8 mouse cellular contexts compared by ENCODE assay signal in genomic region chr9:22143108-22144037, GRCm38 (mm10). TPM values are rescaled to one million over a fixed set of nuclear protein-coding genes. Genes with fewer than 3 reads are reported as not detected.
A peak's percentile ranks its signal among the peaks of the same experiment; 100 is the strongest.
DNase-seq lines count a peak whose midpoint lies in the region; ATAC-seq and TF ChIP-seq lines count a peak whose summit lies in the region.

No protein-coding gene starts in this region.

- H3K27me3 ChIP-seq in MEL (ENCODE audit: control insufficient read depth in 1 of 2, insufficient read depth in 2 of 2, low read length in 2 of 2): no peaks in the 10 kb centered on the region
- H3K27me3 ChIP-seq in forebrain, embryonic 15.5 days: no peaks in the 10 kb centered on the region
- no peaks in the 10 kb centered on the region for H3K27me3 ChIP-seq in hindbrain, embryonic 14.5 days (ENCODE audit: control insufficient read depth, insufficient read depth, low read length)

- DNase-seq in MEL (ENCODE audit: low read depth, low spot score): peak; percentile 99
- peak; percentile 92 for DNase-seq in hindbrain, embryonic 14.5 days (ENCODE audit: low spot score)
- DNase-seq in layer of hippocampus, postnatal 25 days (ENCODE audit: extremely low spot score in 1 of 2, low spot score in 1 of 2): peak; percentile 83 to 98
- peak; percentile 88 for DNase-seq in lung, postnatal 25 days (ENCODE audit: low spot score)
- peak; percentile 88 for DNase-seq in retina, postnatal 1 day
- DNase-seq in thymus, postnatal 36 days: peak; percentile 84 to 89

- no peak for TF ChIP-seq POLR2A in MEL (IDR thresholded peaks at IDR 0.05; ENCODE audit: control insufficient read depth in 1 of 2, insufficient read depth in 1 of 2, low read depth in 1 of 2, low read length in 2 of 2, poor library complexity in 1 of 2)

- H3K4me2 ChIP-seq in forebrain, embryonic 15.5 days (replicated peaks): no peak overlapping the region
- no peak overlapping the region for H3K4me2 ChIP-seq in hindbrain, embryonic 14.5 days (replicated peaks)

- H3K79me2 ChIP-seq in MEL (ENCODE audit: control insufficient read depth, insufficient read depth, low read length, poor library complexity): no peaks in the 10 kb centered on the region

- peak overlapping the region; percentile 9 for H3K9ac ChIP-seq in MEL (ENCODE audit: control insufficient read depth, low read depth, low read length, poor library complexity, severe bottlenecking)
- H3K9ac ChIP-seq in forebrain, embryonic 15.5 days (replicated peaks): no peak overlapping the region
- no peak overlapping the region for H3K9ac ChIP-seq in hindbrain, embryonic 14.5 days

- TF ChIP-seq CTCF in MEL (IDR thresholded peaks at IDR 0.05 in 2 of 3, conservative IDR thresholded peaks at IDR 0.05 in 1 of 3; ENCODE audit: control insufficient read depth in 1 of 3, insufficient read depth in 1 of 3, low read depth in 2 of 3, low read length in 3 of 3, poor library complexity in 1 of 3, severe bottlenecking in 1 of 3): peak; percentile 100; a peak in 5 of 6 replicates

- no peaks in the 10 kb centered on the region for H3K9me3 ChIP-seq in MEL (replicated peaks; ENCODE audit: insufficient read depth, low read length)
- H3K9me3 ChIP-seq in forebrain, embryonic 15.5 days: no peaks in the 10 kb centered on the region
- H3K9me3 ChIP-seq in hindbrain, embryonic 14.5 days (ENCODE audit: control insufficient read depth, low read length): no peaks in the 10 kb centered on the region

- TF ChIP-seq EP300 in MEL (IDR thresholded peaks at IDR 0.05; ENCODE audit: low read depth in 1 of 2, low read length in 2 of 2): peak in 1 of 2 experiments; percentile 58; a peak in 3 of 4 replicates

- 0 out of 2 replicates have a peak, but pooled peaks have one; percentile 40 for ATAC-seq in cerebellum, adult (ENCODE audit: insufficient number of reproducible peaks, low FRiP score, low TSS enrichment)
- peak; percentile 71 for ATAC-seq in forebrain, embryonic 15.5 days (replicated peaks)
- ATAC-seq in hindbrain, embryonic 14.5 days (ENCODE audit: low FRiP score): peak; percentile 51; the same call in 1 of the 2 replicates

- peak overlapping the region; percentile 28 to 42 for H3K4me3 ChIP-seq in MEL (ENCODE audit: control insufficient read depth in 1 of 2, insufficient read depth in 1 of 2, low read depth in 2 of 2, low read length in 2 of 2)
- H3K4me3 ChIP-seq in forebrain, embryonic 15.5 days: no peak overlapping the region
- H3K4me3 ChIP-seq in hindbrain, embryonic 14.5 days (replicated peaks; ENCODE audit: low read length): no peak overlapping the region

- peak overlapping the region; percentile 42 for H3K27ac ChIP-seq in MEL (ENCODE audit: control insufficient read depth, low read depth, low read length)
- H3K27ac ChIP-seq in forebrain, embryonic 15.5 days (replicated peaks): no peak overlapping the region
- no peak overlapping the region for H3K27ac ChIP-seq in hindbrain, embryonic 14.5 days

- H3K36me3 ChIP-seq in MEL (ENCODE audit: control insufficient read depth in 1 of 2, insufficient read depth in 2 of 2, low read length in 2 of 2): peaks cover 0 to 15% of the 10 kb centered on the region in 2 experiments; a peak in 2 of 4 replicates
- no peaks in the 10 kb centered on the region for H3K36me3 ChIP-seq in forebrain, embryonic 15.5 days
- no peaks in the 10 kb centered on the region for H3K36me3 ChIP-seq in hindbrain, embryonic 14.5 days (replicated peaks; ENCODE audit: control insufficient read depth, insufficient read depth)

- peaks cover 9 to 16% of the 10 kb centered on the region in 2 experiments for H3K4me1 ChIP-seq in MEL (ENCODE audit: control insufficient read depth in 1 of 2, insufficient read depth in 2 of 2, low read length in 2 of 2)
- no peaks in the 10 kb centered on the region for H3K4me1 ChIP-seq in forebrain, embryonic 15.5 days
- no peaks in the 10 kb centered on the region for H3K4me1 ChIP-seq in hindbrain, embryonic 14.5 days (replicated peaks; ENCODE audit: control insufficient read depth, insufficient read depth, low read length)

- TF ChIP-seq RAD21 in MEL (IDR thresholded peaks at IDR 0.05; ENCODE audit: low read depth, low read length): no peak; the same call in none of the 2 replicates

- 60% methylated on average over 17 of the region's 17 CpGs for WGBS in forebrain, embryonic 15.5 days
- 59% methylated on average over 17 of the region's 17 CpGs for WGBS in hindbrain, embryonic 14.5 days

TF ChIP-seq in MEL, 35 proteins besides CTCF, POLR2A, EP300 and RAD21 (continues in another document):
- TF ChIP-seq HCFC1 (IDR thresholded peaks at IDR 0.05; ENCODE audit: low read depth, low read length): peak; percentile 68
- peak; percentile 100 for TF ChIP-seq ZC3H11A (IDR thresholded peaks at IDR 0.05; ENCODE audit: low read depth, low read length)
- TF ChIP-seq ELF1 (IDR thresholded peaks at IDR 0.05; ENCODE audit: low read depth, low read length): peak; percentile 66; the same call in 1 of the 2 replicates
- peak; percentile 100 for TF ChIP-seq SMC3 (IDR thresholded peaks at IDR 0.05; ENCODE audit: low read depth, low read length)
- TF ChIP-seq GATA1 (IDR thresholded peaks at IDR 0.05; ENCODE audit: low read depth, low read length): peak; percentile 29; the same call in 1 of the 2 replicates
- TF ChIP-seq SIN3A (IDR thresholded peaks at IDR 0.05; ENCODE audit: low read length): peak; percentile 93
- TF ChIP-seq RCOR1 (IDR thresholded peaks at IDR 0.05; ENCODE audit: low read depth, low read length): peak; percentile 94
- no peak for TF ChIP-seq CHD2 (IDR thresholded peaks at IDR 0.05; ENCODE audit: low read length)
- TF ChIP-seq ETS1 (IDR thresholded peaks at IDR 0.05; ENCODE audit: low read depth, low read length): peak; percentile 58; the same call in 1 of the 2 replicates
- peak; percentile 69 for TF ChIP-seq BHLHE40 (IDR thresholded peaks at IDR 0.05; ENCODE audit: borderline replicate concordance, low read depth, low read length)
- no peak for TF ChIP-seq TAL1 (IDR thresholded peaks at IDR 0.05; ENCODE audit: low read length)
- TF ChIP-seq CHD1 (IDR thresholded peaks at IDR 0.05; ENCODE audit: low read depth, low read length): no peak
- TF ChIP-seq UBTF (IDR thresholded peaks at IDR 0.05; ENCODE audit: borderline replicate concordance, insufficient read depth, low read depth, low read length): no peak
- TF ChIP-seq ZKSCAN1 (IDR thresholded peaks at IDR 0.05; ENCODE audit: low read depth, low read length): peak; percentile 49; the same call in 1 of the 2 replicates
- TF ChIP-seq MAX (IDR thresholded peaks at IDR 0.05; ENCODE audit: low read length): no peak; the same call in 1 of the 2 replicates
- 0 out of 2 replicates have a peak, but pooled peaks have one; percentile 44 for TF ChIP-seq USF1 (IDR thresholded peaks at IDR 0.05; ENCODE audit: low read depth, low read length)
- TF ChIP-seq MAZ (IDR thresholded peaks at IDR 0.05; ENCODE audit: low read depth, low read length): peak; percentile 93
- no peak for TF ChIP-seq POLR2AphosphoS5 (IDR thresholded peaks at IDR 0.05; ENCODE audit: borderline replicate concordance, low read depth, low read length)
- TF ChIP-seq TCF12 (IDR thresholded peaks at IDR 0.05; ENCODE audit: low read depth, low read length): peak; percentile 56; the same call in 1 of the 2 replicates
- no peak for TF ChIP-seq ZMIZ1 (IDR thresholded peaks at IDR 0.05; ENCODE audit: low read depth, low read length)
- peak; percentile 82 for TF ChIP-seq MXI1 (IDR thresholded peaks at IDR 0.05; ENCODE audit: low read depth, low read length)

RNA-seq across cellular contexts. Expression of gene Acp5, which starts 7.9 kb away (rescaled TPM):
- total RNA-seq in MEL (2012; rRNA removed): 5.8 and 15.6 TPM in 2 replicates
- 10 to 100 TPM in 1 of 2 experiments, not detected in 1; 17.4 TPM for polyA plus RNA-seq in MEL (2012; ENCODE audit: insufficient read depth in 1 of 2, insufficient read length in 2 of 2, low read depth in 1 of 2, low replicate concordance in 2 of 2, missing spikeins in 1 of 2)
- polyA plus RNA-seq in forebrain, embryonic 15.5 days (2015; fragmentation: Nextera tagmentation; extraction: Ambion mirVana): 0.17 and 0.84 TPM in 2 replicates
- polyA plus RNA-seq in hindbrain, embryonic 14.5 days (2014; fragmentation: Nextera tagmentation; extraction: Ambion mirVana): 0.47 and 0.60 TPM in 2 replicates
- under 1 TPM; 0.54 to 0.91 TPM for total RNA-seq in layer of hippocampus, postnatal 25 days (2021)

RNA-seq across cellular contexts. Expression of gene Pigyl, which starts 13.3 kb away (rescaled TPM):
- total RNA-seq in MEL (2012; rRNA removed): 80.2 and 103 TPM in 2 replicates
- 100 to 1,000 TPM in 1 of 2 experiments, not detected in 1; 146 TPM for polyA plus RNA-seq in MEL (2012; ENCODE audit: insufficient read depth in 1 of 2, insufficient read length in 2 of 2, low read depth in 1 of 2, low replicate concordance in 2 of 2, missing spikeins in 1 of 2)
- 85.9 and 89.6 TPM in 2 replicates for polyA plus RNA-seq in forebrain, embryonic 15.5 days (2015; fragmentation: Nextera tagmentation; extraction: Ambion mirVana)
- polyA plus RNA-seq in hindbrain, embryonic 14.5 days (2014; fragmentation: Nextera tagmentation; extraction: Ambion mirVana): 78.5 and 101 TPM in 2 replicates
- 10 to 100 TPM; 48.2 to 54.3 TPM for total RNA-seq in layer of hippocampus, postnatal 25 days (2021)

RNA-seq across cellular contexts. Expression of gene Elof1, which starts 26.4 kb away (rescaled TPM):
- total RNA-seq in MEL (2012; rRNA removed): 390 and 421 TPM in 2 replicates
- 100 to 1,000 TPM in 1 of 2 experiments, not detected in 1; 505 TPM for polyA plus RNA-seq in MEL (2012; ENCODE audit: insufficient read depth in 1 of 2, insufficient read length in 2 of 2, low read depth in 1 of 2, low replicate concordance in 2 of 2, missing spikeins in 1 of 2)
- polyA plus RNA-seq in forebrain, embryonic 15.5 days (2015; fragmentation: Nextera tagmentation; extraction: Ambion mirVana): 179 and 181 TPM in 2 replicates
- polyA plus RNA-seq in hindbrain, embryonic 14.5 days (2014; fragmentation: Nextera tagmentation; extraction: Ambion mirVana): 192 and 193 TPM in 2 replicates
- total RNA-seq in layer of hippocampus, postnatal 25 days (2021): 10 to 100 TPM; 53.1 to 57.9 TPM

RNA-seq across cellular contexts. Expression of gene Cnn1, which starts 44.4 kb away (rescaled TPM):
- total RNA-seq in MEL (2012; rRNA removed): 0.10 and 0.19 TPM in 2 replicates
- polyA plus RNA-seq in MEL (2012; ENCODE audit: insufficient read depth in 1 of 2, insufficient read length in 2 of 2, low read depth in 1 of 2, low replicate concordance in 2 of 2, missing spikeins in 1 of 2): under 1 TPM in 1 of 2 experiments, not detected in 1; 0.06 TPM
- 0.53 and 1.1 TPM in 2 replicates for polyA plus RNA-seq in forebrain, embryonic 15.5 days (2015; fragmentation: Nextera tagmentation; extraction: Ambion mirVana)
- polyA plus RNA-seq in hindbrain, embryonic 14.5 days (2014; fragmentation: Nextera tagmentation; extraction: Ambion mirVana): 1.0 and 1.1 TPM in 2 replicates
- 1 to 10 TPM in 1 of 2 experiments, under 1 TPM in 1; 0.32 to 1.2 TPM for total RNA-seq in layer of hippocampus, postnatal 25 days (2021)

RNA-seq across cellular contexts. Expression of gene Zfp872, which starts 44.5 kb away (rescaled TPM):
- total RNA-seq in MEL (2012; rRNA removed): not detected in 2 replicates
- not detected for polyA plus RNA-seq in MEL (2012; ENCODE audit: insufficient read depth in 1 of 2, insufficient read length in 2 of 2, low read depth in 1 of 2, low replicate concordance in 2 of 2, missing spikeins in 1 of 2)
- polyA plus RNA-seq in forebrain, embryonic 15.5 days (2015; fragmentation: Nextera tagmentation; extraction: Ambion mirVana): 0.18 and 0.19 TPM in 2 replicates
- polyA plus RNA-seq in hindbrain, embryonic 14.5 days (2014; fragmentation: Nextera tagmentation; extraction: Ambion mirVana): 0.43 and 0.69 TPM in 2 replicates
- total RNA-seq in layer of hippocampus, postnatal 25 days (2021): not detected

Comparison
In these comparisons a context has a peak if more than half of its experiments do, and no peak if none do; other contexts are left out.
1. H3K4me3 ChIP-seq: peak in MEL (2 of 2); none in forebrain, embryonic 15.5 days (single experiment) and hindbrain, embryonic 14.5 days (single experiment).
2. Peak in every context shown above with its lines, with median percentiles within 50 percentile points of each other: DNase-seq and ATAC-seq.